In the genomic region with DNA sequence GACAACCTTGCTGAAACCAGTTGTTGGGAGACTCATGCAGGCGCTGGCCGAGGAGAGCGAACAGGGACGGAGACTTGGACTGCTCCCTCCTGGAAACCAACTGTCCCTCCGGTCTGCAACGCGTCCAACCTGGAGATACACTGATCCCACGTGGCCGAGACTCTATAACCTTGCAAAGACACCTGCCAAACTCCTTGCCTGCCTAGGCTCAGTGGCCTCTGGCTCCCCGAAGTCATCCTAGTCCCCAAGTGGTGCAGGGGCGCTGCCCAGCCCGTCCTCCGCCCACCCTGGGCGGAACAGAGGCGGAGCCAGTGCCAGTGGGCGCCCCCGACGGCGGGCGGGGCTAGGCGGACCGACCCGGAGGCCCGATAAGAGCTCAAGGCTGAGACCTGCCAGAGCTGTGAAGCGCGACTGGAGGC, we compare ENCODE assay signal across 10 mouse cellular contexts. TPM values are rescaled to one million over a fixed set of nuclear protein-coding genes. Genes with fewer than 3 reads are reported as not detected.
DNase-seq lines count a peak whose midpoint lies in the region; ATAC-seq lines count a peak whose summit lies in the region.
"Had no signal": no experiment of that assay in that cellular context is flagged by ENCODE, and none has a peak within 500 bp of the region (broad histone marks: within the 10 kb centered on the region; RNA-seq: fewer than 3 reads in every experiment).

A gene (plus strand): TSS at position 345 of the 419 bp plus-strand sequence.

- peaks cover 45% of the 10 kb centered on the region for H3K27me3 ChIP-seq in heart, embryonic 11.5 days (ENCODE audit: control insufficient read depth, insufficient read depth, low read length)
- peaks cover 79% of the 10 kb centered on the region for H3K27me3 ChIP-seq in kidney, embryonic 15.5 days

- peak within 1 kb of the TSS; percentile 89 for H3K4me2 ChIP-seq in heart, embryonic 11.5 days
- H3K4me2 ChIP-seq in kidney, embryonic 15.5 days = peak within 1 kb of the TSS; percentile 85

- H3K4me1 ChIP-seq in heart, embryonic 11.5 days (ENCODE audit: control insufficient read depth, insufficient read depth, low read length) = peaks cover 6% of the 10 kb centered on the region
- H3K4me1 ChIP-seq in kidney, embryonic 15.5 days = peaks cover 16% of the 10 kb centered on the region; the same call in 1 of the 2 replicates

- peak within 1 kb of the TSS; percentile 51 for H3K4me3 ChIP-seq in heart, embryonic 11.5 days (ENCODE audit: low read depth, low read length)
- H3K4me3 ChIP-seq in kidney, embryonic 15.5 days (replicated peaks) = peak within 1 kb of the TSS; percentile 47

- no peak for DNase-seq in frontal cortex, postnatal 36 days (ENCODE audit: low spot score in 2 of 2)
- DNase-seq in c-Kit-positive CD71-positive TER-119-negative erythroid progenitor cells, embryonic 14.5 days (ENCODE audit: low read depth) = peak; percentile 73
- DNase-seq in lung, postnatal 14 days = peak; percentile 50
- peak; percentile 15 to 24 for DNase-seq in spleen, postnatal 36 days (ENCODE audit: low spot score in 2 of 2)
- DNase-seq in layer of hippocampus, postnatal 25 days (ENCODE audit: extremely low spot score in 1 of 2, low spot score in 1 of 2) = no peak

- ATAC-seq in frontal cortex, adult (ENCODE audit: low TSS enrichment) = peak; percentile 65
- ATAC-seq in heart, embryonic 11.5 days (replicated peaks; ENCODE audit: insufficient number of reproducible peaks, low FRiP score, low TSS enrichment) = peak; percentile 88
- ATAC-seq in kidney, embryonic 15.5 days (replicated peaks; ENCODE audit: low FRiP score) = peak; percentile 89

- H3K9ac ChIP-seq in heart, embryonic 11.5 days (ENCODE audit: low read depth, low read length) = 0 out of 2 replicates have a peak within 1 kb of the TSS, but pooled peaks have one; percentile 34
- H3K9ac ChIP-seq in kidney, embryonic 15.5 days = peak within 1 kb of the TSS; percentile 11; the same call in 1 of the 2 replicates

- under 1% methylated on average over 26 of the region's 26 CpGs for WGBS in heart, embryonic 11.5 days (ENCODE audit: insufficient replicate concordance)
- under 1% methylated on average over 26 of the region's 26 CpGs for WGBS in kidney, embryonic 15.5 days

- no peaks in the 10 kb centered on the region for H3K9me3 ChIP-seq in heart, embryonic 11.5 days (replicated peaks; ENCODE audit: control insufficient read depth, low read length)
- H3K9me3 ChIP-seq in kidney, embryonic 15.5 days (replicated peaks) = no peaks in the 10 kb centered on the region

- H3K27ac ChIP-seq in heart, embryonic 11.5 days (ENCODE audit: low read depth, low read length) = no peak within 1 kb of the TSS
- no peak within 1 kb of the TSS for H3K27ac ChIP-seq in kidney, embryonic 15.5 days

- no peaks in the 10 kb centered on the region for H3K36me3 ChIP-seq in heart, embryonic 11.5 days (ENCODE audit: control insufficient read depth, insufficient read depth, low read length)
- H3K36me3 ChIP-seq in kidney, embryonic 15.5 days = no peaks in the 10 kb centered on the region

RNA-seq across cellular contexts. Expression of the gene that starts here (rescaled TPM):
- polyA plus RNA-seq in heart, embryonic 11.5 days (2014; fragmentation: Nextera tagmentation; extraction: Ambion mirVana) = 0.28 TPM in 1 of 2 replicates, not detected in the other
- polyA plus RNA-seq in kidney, embryonic 15.5 days (2015; fragmentation: Nextera tagmentation; extraction: Ambion mirVana) = 0.10 TPM in 1 of 2 replicates, not detected in the other
- under 1 TPM; 0.21 to 0.30 TPM for total RNA-seq in layer of hippocampus, postnatal 25 days (2021)
- total RNA-seq: neutrophil, adult 5-6 weeks had no signal
- polyA plus RNA-seq: C2C12 had no signal

Comparison
In these comparisons a context has a peak if more than half of its experiments do, and no peak if none do; other contexts are left out.
1. Peak in ATAC-seq, H3K4me3 ChIP-seq, H3K9ac ChIP-seq and H3K4me2 ChIP-seq in heart, embryonic 11.5 days; RNA of the gene not detected or under 1 TPM.
2. Peak in ATAC-seq, H3K4me3 ChIP-seq, H3K9ac ChIP-seq and H3K4me2 ChIP-seq in kidney, embryonic 15.5 days; RNA of the gene not detected or under 1 TPM.
3. DNase-seq: peak in c-Kit-positive CD71-positive TER-119-negative erythroid progenitor cells, embryonic 14.5 days (single experiment), lung, postnatal 14 days (single experiment) and spleen, postnatal 36 days (2 of 2); none in frontal cortex, postnatal 36 days (0 of 2) and layer of hippocampus, postnatal 25 days (0 of 2).
4. Peak in every context shown above with its lines, with median percentiles within 50 percentile points of each other: ATAC-seq.